Mouse (Mus musculus): ENCODE data around the gene Wasf2. TPM values are rescaled to one million over a fixed set of nuclear protein-coding genes. Genes with fewer than 3 reads are reported as not detected.

Wasf2 gene
- polyA plus RNA-seq, 1 experiment from 2014 or later = 63.6 TPM

- H3K27ac ChIP-seq (replicated peaks; ENCODE audit: low read depth, low read length) = no peak overlapping the region
- WGBS = 96% methylated on average over 5 of the region's 5 CpGs
These were observed 24.7 kb downstream of the Wasf2 start for GRCm38 (mm10) chr4:133155006-133155405.

GRCm38 (mm10) chr4:133155726-133156125 is 25.4 kb downstream of the Wasf2 start:
- Histone ChIP-seq H3K4me2 (ENCODE audit: low read depth, severe bottlenecking) (no peak overlapping the region), H3K9ac (ENCODE audit: low read length) (no peak overlapping the region), H3K27ac (replicated peaks; ENCODE audit: low read depth, low read length) (no peak overlapping the region), H3K4me3 (ENCODE audit: low read depth, low read length) (no peak overlapping the region), H3K9me3 (ENCODE audit: control insufficient read depth, low read length) (no peaks in the 10 kb centered on the region), H3K36me3 (ENCODE audit: control insufficient read depth, insufficient read depth, low read length) (no peaks in the 10 kb centered on the region), H3K27me3 (ENCODE audit: control insufficient read depth, insufficient read depth, low read length) (no peaks in the 10 kb centered on the region), H3K4me1 (ENCODE audit: control insufficient read depth, insufficient read depth, low read length) (no peaks in the 10 kb centered on the region)
- WGBS = 89% methylated on average over 6 of the region's 6 CpGs
- DNase-seq (ENCODE audit: low spot score) (no peak), ATAC-seq (ENCODE audit: insufficient number of reproducible peaks, low FRiP score, low TSS enrichment, low read depth) (no peak)

More at GRCm38 (mm10) chr4:133155006-133155405, 24.7 kb downstream of the Wasf2 start:
- DNase-seq (ENCODE audit: low spot score) = no peak
- no peaks in the 10 kb centered on the region for H3K36me3 ChIP-seq (ENCODE audit: control insufficient read depth, insufficient read depth, low read length)
- no peak overlapping the region for H3K4me2 ChIP-seq (ENCODE audit: low read depth, severe bottlenecking)
- no peak overlapping the region for H3K4me3 ChIP-seq (ENCODE audit: low read depth, low read length)
- no peaks in the 10 kb centered on the region for H3K4me1 ChIP-seq (ENCODE audit: control insufficient read depth, insufficient read depth, low read length)
- H3K9me3 ChIP-seq (ENCODE audit: control insufficient read depth, low read length) = no peaks in the 10 kb centered on the region
- no peaks in the 10 kb centered on the region for H3K27me3 ChIP-seq (ENCODE audit: control insufficient read depth, insufficient read depth, low read length)
- H3K9ac ChIP-seq (ENCODE audit: low read length) = no peak overlapping the region
- no peak for ATAC-seq (ENCODE audit: insufficient number of reproducible peaks, low FRiP score, low TSS enrichment, low read depth)

- H3K36me3 ChIP-seq (ENCODE audit: control insufficient read depth, insufficient read depth, low read length) = no peaks in the 10 kb centered on the region
- H3K27ac ChIP-seq (replicated peaks; ENCODE audit: low read depth, low read length) = no peak overlapping the region
- no peaks in the 10 kb centered on the region for H3K27me3 ChIP-seq (ENCODE audit: control insufficient read depth, insufficient read depth, low read length)
- H3K9ac ChIP-seq (ENCODE audit: low read length) = no peak overlapping the region
- WGBS = 87% methylated on average over 4 of the region's 4 CpGs
- H3K4me1 ChIP-seq (ENCODE audit: control insufficient read depth, insufficient read depth, low read length) = no peaks in the 10 kb centered on the region
- H3K9me3 ChIP-seq (ENCODE audit: control insufficient read depth, low read length) = no peaks in the 10 kb centered on the region
- H3K4me3 ChIP-seq (ENCODE audit: low read depth, low read length) = no peak overlapping the region
- no peak for DNase-seq (ENCODE audit: low spot score)
- H3K4me2 ChIP-seq (ENCODE audit: low read depth, severe bottlenecking) = no peak overlapping the region
- ATAC-seq (ENCODE audit: insufficient number of reproducible peaks, low FRiP score, low TSS enrichment, low read depth) = no peak
These were observed 26.1 kb downstream of the Wasf2 start for GRCm38 (mm10) chr4:133156422-133156821.

GRCm38 (mm10) chr4:133156831-133157230 is 26.5 kb downstream of the Wasf2 start:
- H3K4me2 ChIP-seq (ENCODE audit: low read depth, severe bottlenecking) = no peak overlapping the region
- no peaks in the 10 kb centered on the region for H3K4me1 ChIP-seq (ENCODE audit: control insufficient read depth, insufficient read depth, low read length)
- H3K27me3 ChIP-seq (ENCODE audit: control insufficient read depth, insufficient read depth, low read length) = no peaks in the 10 kb centered on the region
- H3K9ac ChIP-seq (ENCODE audit: low read length) = no peak overlapping the region
- DNase-seq (ENCODE audit: low spot score) = no peak
- H3K27ac ChIP-seq (replicated peaks; ENCODE audit: low read depth, low read length) = no peak overlapping the region
- H3K9me3 ChIP-seq (ENCODE audit: control insufficient read depth, low read length) = no peaks in the 10 kb centered on the region
- ATAC-seq (ENCODE audit: insufficient number of reproducible peaks, low FRiP score, low TSS enrichment, low read depth) = no peak
- no peak overlapping the region for H3K4me3 ChIP-seq (ENCODE audit: low read depth, low read length)
- 87% methylated on average over 10 of the region's 10 CpGs for WGBS
- no peaks in the 10 kb centered on the region for H3K36me3 ChIP-seq (ENCODE audit: control insufficient read depth, insufficient read depth, low read length)

GRCm38 (mm10) chr4:133159127-133159526 is 28.8 kb downstream of the Wasf2 start:
- no peaks in the 10 kb centered on the region for H3K27me3 ChIP-seq (ENCODE audit: control insufficient read depth, insufficient read depth, low read length)
- H3K27ac ChIP-seq (replicated peaks; ENCODE audit: low read depth, low read length) = no peak overlapping the region
- H3K9ac ChIP-seq (ENCODE audit: low read length) = no peak overlapping the region
- H3K4me3 ChIP-seq (ENCODE audit: low read depth, low read length) = no peak overlapping the region
- ATAC-seq (ENCODE audit: insufficient number of reproducible peaks, low FRiP score, low TSS enrichment, low read depth) = no peak
- no peaks in the 10 kb centered on the region for H3K4me1 ChIP-seq (ENCODE audit: control insufficient read depth, insufficient read depth, low read length)
- WGBS = 86% methylated on average over 6 of the region's 6 CpGs
- H3K36me3 ChIP-seq (ENCODE audit: control insufficient read depth, insufficient read depth, low read length) = no peaks in the 10 kb centered on the region
- H3K9me3 ChIP-seq (ENCODE audit: control insufficient read depth, low read length) = no peaks in the 10 kb centered on the region
- no peak for DNase-seq (ENCODE audit: low spot score)
- H3K4me2 ChIP-seq (ENCODE audit: low read depth, severe bottlenecking) = no peak overlapping the region

GRCm38 (mm10) chr4:133159646-133160045 is 29.3 kb downstream of the Wasf2 start:
- no peak overlapping the region for H3K4me2 ChIP-seq (ENCODE audit: low read depth, severe bottlenecking)
- no peak for DNase-seq (ENCODE audit: low spot score)
- no peak overlapping the region for H3K9ac ChIP-seq (ENCODE audit: low read length)
- no peaks in the 10 kb centered on the region for H3K9me3 ChIP-seq (ENCODE audit: control insufficient read depth, low read length)
- H3K27ac ChIP-seq (replicated peaks; ENCODE audit: low read depth, low read length) = no peak overlapping the region
- no peak overlapping the region for H3K4me3 ChIP-seq (ENCODE audit: low read depth, low read length)
- ATAC-seq (ENCODE audit: insufficient number of reproducible peaks, low FRiP score, low TSS enrichment, low read depth) = no peak
- H3K4me1 ChIP-seq (ENCODE audit: control insufficient read depth, insufficient read depth, low read length) = no peaks in the 10 kb centered on the region
- WGBS = 82% methylated on average over 4 of the region's 4 CpGs
- no peaks in the 10 kb centered on the region for H3K36me3 ChIP-seq (ENCODE audit: control insufficient read depth, insufficient read depth, low read length)
- no peaks in the 10 kb centered on the region for H3K27me3 ChIP-seq (ENCODE audit: control insufficient read depth, insufficient read depth, low read length)

- whole genome bisulfite sequencing = 92% methylated on average over 8 of the region's 8 CpGs
- Histone ChIP-seq H3K27ac (replicated peaks; ENCODE audit: low read depth, low read length) (no peak overlapping the region), H3K4me1 (ENCODE audit: control insufficient read depth, insufficient read depth, low read length) (no peaks in the 10 kb centered on the region), H3K36me3 (ENCODE audit: control insufficient read depth, insufficient read depth, low read length) (no peaks in the 10 kb centered on the region), H3K9ac (ENCODE audit: low read length) (no peak overlapping the region), H3K4me2 (ENCODE audit: low read depth, severe bottlenecking) (no peak overlapping the region), H3K27me3 (ENCODE audit: control insufficient read depth, insufficient read depth, low read length) (no peaks in the 10 kb centered on the region), H3K4me3 (ENCODE audit: low read depth, low read length) (no peak overlapping the region), H3K9me3 (ENCODE audit: control insufficient read depth, low read length) (no peaks in the 10 kb centered on the region)
- no peak for DNase-seq (ENCODE audit: low spot score)
- ATAC-seq (ENCODE audit: insufficient number of reproducible peaks, low FRiP score, low TSS enrichment, low read depth) = no peak
These were observed 29.9 kb downstream of the Wasf2 start for GRCm38 (mm10) chr4:133160211-133160610.

- Histone ChIP-seq H3K9ac (ENCODE audit: low read length) (no peak overlapping the region), H3K27me3 (ENCODE audit: control insufficient read depth, insufficient read depth, low read length) (no peaks in the 10 kb centered on the region), H3K4me1 (ENCODE audit: control insufficient read depth, insufficient read depth, low read length) (no peaks in the 10 kb centered on the region), H3K4me3 (ENCODE audit: low read depth, low read length) (no peak overlapping the region), H3K9me3 (ENCODE audit: control insufficient read depth, low read length) (no peaks in the 10 kb centered on the region), H3K36me3 (ENCODE audit: control insufficient read depth, insufficient read depth, low read length) (no peaks in the 10 kb centered on the region), H3K27ac (replicated peaks; ENCODE audit: low read depth, low read length) (no peak overlapping the region), H3K4me2 (ENCODE audit: low read depth, severe bottlenecking) (no peak overlapping the region)
- ATAC-seq (ENCODE audit: insufficient number of reproducible peaks, low FRiP score, low TSS enrichment, low read depth) (no peak), DNase-seq (ENCODE audit: low spot score) (no peak)
- WGBS = 78% methylated on average over 4 of the region's 4 CpGs
These were observed 30.5 kb downstream of the Wasf2 start for GRCm38 (mm10) chr4:133160821-133161220.

GRCm38 (mm10) chr4:133162196-133162595 is 31.9 kb downstream of the Wasf2 start:
- 77% methylated on average over 6 of the region's 6 CpGs for WGBS
- H3K4me2 ChIP-seq (ENCODE audit: low read depth, severe bottlenecking) = no peak overlapping the region
- no peak overlapping the region for H3K9ac ChIP-seq (ENCODE audit: low read length)
- no peak overlapping the region for H3K4me3 ChIP-seq (ENCODE audit: low read depth, low read length)
- H3K4me1 ChIP-seq (ENCODE audit: control insufficient read depth, insufficient read depth, low read length) = no peaks in the 10 kb centered on the region
- ATAC-seq (ENCODE audit: insufficient number of reproducible peaks, low FRiP score, low TSS enrichment, low read depth) = no peak
- no peaks in the 10 kb centered on the region for H3K27me3 ChIP-seq (ENCODE audit: control insufficient read depth, insufficient read depth, low read length)
- H3K9me3 ChIP-seq (ENCODE audit: control insufficient read depth, low read length) = no peaks in the 10 kb centered on the region
- DNase-seq (ENCODE audit: low spot score) = no peak
- H3K36me3 ChIP-seq (ENCODE audit: control insufficient read depth, insufficient read depth, low read length) = no peaks in the 10 kb centered on the region
- no peak overlapping the region for H3K27ac ChIP-seq (replicated peaks; ENCODE audit: low read depth, low read length)
